9 mouse cellular contexts compared by ENCODE assay signal in the genomic region with DNA sequence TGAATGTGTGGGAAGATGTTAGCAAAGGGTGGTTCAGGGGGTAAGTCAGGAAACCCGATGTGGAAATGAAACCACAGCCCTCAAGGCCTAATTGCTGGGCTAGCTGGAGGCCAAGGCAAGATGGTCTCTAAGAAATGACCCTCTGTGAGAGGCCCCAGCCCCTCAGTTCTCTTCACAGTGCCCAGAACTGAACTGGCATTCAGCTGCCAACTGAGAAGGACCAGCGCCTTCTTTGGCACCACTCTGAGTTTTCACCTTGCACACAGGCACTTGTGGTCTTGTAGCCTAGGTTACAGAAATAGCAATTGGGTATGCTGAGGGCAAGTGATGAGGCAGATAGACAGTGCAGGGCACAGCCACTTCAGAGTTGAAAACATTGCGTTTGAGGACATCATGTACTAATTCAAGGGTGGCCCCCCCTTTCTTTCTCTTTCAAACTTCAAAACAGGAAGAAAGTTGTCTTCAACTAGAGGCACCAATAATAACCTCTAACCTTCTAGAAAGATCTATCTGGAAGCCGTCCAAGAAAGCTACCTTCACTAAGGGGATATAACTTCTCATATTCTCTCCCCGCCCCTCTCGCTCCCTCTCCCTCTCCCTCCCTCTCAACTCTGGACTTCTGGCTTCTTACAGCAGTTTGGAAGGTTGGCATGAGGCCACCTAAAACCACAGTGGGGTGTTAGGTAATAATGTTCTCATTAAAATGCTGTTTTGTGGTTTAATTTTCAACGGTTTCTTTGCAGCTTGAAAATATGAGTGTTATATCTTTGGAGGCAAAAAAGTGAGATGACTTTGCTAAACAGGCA. TPM values are rescaled to one million over a fixed set of nuclear protein-coding genes. Genes with fewer than 3 reads are reported as not detected.
A peak's percentile ranks its signal among the peaks of the same experiment; 100 is the strongest.
DNase-seq lines count a peak whose midpoint lies in the region; ATAC-seq and TF ChIP-seq lines count a peak whose summit lies in the region.
"Had no signal": no experiment of that assay in that cellular context is flagged by ENCODE, and none has a peak within 500 bp of the region (broad histone marks: within the 10 kb centered on the region; RNA-seq: fewer than 3 reads in every experiment).

No protein-coding gene starts in this region.

- no peak for ATAC-seq in kidney, embryonic 16.5 days (ENCODE audit: low FRiP score, low TSS enrichment)
- peak; percentile 84 for ATAC-seq in liver, postnatal 0 days
- no peak for ATAC-seq in neural tube, embryonic 15.5 days (ENCODE audit: low FRiP score)

- no peak overlapping the region for H3K4me2 ChIP-seq in kidney, embryonic 16.5 days (replicated peaks; ENCODE audit: low read depth, low read length)
- H3K4me2 ChIP-seq in liver, postnatal 0 days (ENCODE audit: low read depth, low read length): peak overlapping the region; percentile 30
- H3K4me2 ChIP-seq in neural tube, embryonic 15.5 days: no peak overlapping the region
- H3K4me2 ChIP-seq: limb, embryonic 12.5 days had no signal

- no peaks in the 10 kb centered on the region for H3K36me3 ChIP-seq in kidney, embryonic 16.5 days (ENCODE audit: insufficient read depth, low read length)
- H3K36me3 ChIP-seq in liver, postnatal 0 days (replicated peaks; ENCODE audit: insufficient read depth, low read length): no peaks in the 10 kb centered on the region
- H3K36me3 ChIP-seq in neural tube, embryonic 15.5 days: no peaks in the 10 kb centered on the region
- H3K36me3 ChIP-seq: limb, embryonic 12.5 days had no signal

- no peaks in the 10 kb centered on the region for H3K9me3 ChIP-seq in kidney, embryonic 16.5 days (ENCODE audit: low read length)
- no peaks in the 10 kb centered on the region for H3K9me3 ChIP-seq in liver, postnatal 0 days (ENCODE audit: low read length)
- no peaks in the 10 kb centered on the region for H3K9me3 ChIP-seq in neural tube, embryonic 15.5 days (replicated peaks)
- H3K9me3 ChIP-seq: limb, embryonic 12.5 days had no signal

- H3K4me3 ChIP-seq in kidney, embryonic 16.5 days (ENCODE audit: low read length): no peak overlapping the region
- no peak overlapping the region for H3K4me3 ChIP-seq in bone marrow macrophage, adult 2 months (ENCODE audit: insufficient read depth, low read length)
- H3K4me3 ChIP-seq in liver, postnatal 0 days (ENCODE audit: low read depth, low read length): no peak overlapping the region
- no peak overlapping the region for H3K4me3 ChIP-seq in neural tube, embryonic 15.5 days (replicated peaks)
- H3K4me3 ChIP-seq: limb, embryonic 12.5 days had no signal

- no peak for TF ChIP-seq CTCF in bone marrow macrophage, adult 2 months (IDR thresholded peaks at IDR 0.05; ENCODE audit: low read depth, low read length)
- no peak for TF ChIP-seq CTCF in liver, postnatal 0 days (IDR thresholded peaks at IDR 0.05; ENCODE audit: low read depth)

- no peaks in the 10 kb centered on the region for H3K4me1 ChIP-seq in kidney, embryonic 16.5 days (ENCODE audit: insufficient read depth, low read length)
- H3K4me1 ChIP-seq in bone marrow macrophage, adult 2 months (ENCODE audit: control insufficient read depth, insufficient read depth, low read length): peaks cover 26% of the 10 kb centered on the region
- peaks cover 27% of the 10 kb centered on the region for H3K4me1 ChIP-seq in liver, postnatal 0 days (ENCODE audit: insufficient read depth)
- 0 out of 2 replicates have a peak, but pooled peaks cover 5% of the 10 kb centered on the region for H3K4me1 ChIP-seq in neural tube, embryonic 15.5 days

- DNase-seq in kidney, adult 18-20 months: peak; percentile 33
- peak; percentile 54 for DNase-seq in liver, postnatal 0 days
- peak; percentile 50 to 72 for DNase-seq in spleen, postnatal 4 days (ENCODE audit: low spot score in 2 of 2)
- no peak for DNase-seq in gastrocnemius, postnatal 25 days
- no peak for DNase-seq in cerebellum, adult 11 months

- H3K27me3 ChIP-seq in kidney, embryonic 16.5 days (ENCODE audit: insufficient read depth, low read length): no peaks in the 10 kb centered on the region
- no peaks in the 10 kb centered on the region for H3K27me3 ChIP-seq in liver, postnatal 0 days (ENCODE audit: insufficient read depth, low read length)
- no peaks in the 10 kb centered on the region for H3K27me3 ChIP-seq in neural tube, embryonic 15.5 days (replicated peaks)
- H3K27me3 ChIP-seq: limb, embryonic 12.5 days had no signal

- no peak overlapping the region for H3K27ac ChIP-seq in kidney, embryonic 16.5 days (ENCODE audit: low read length)
- H3K27ac ChIP-seq in bone marrow macrophage, adult 2 months (ENCODE audit: insufficient read depth, low read depth, low read length): peak overlapping the region; percentile 81
- peak overlapping the region; percentile 88 for H3K27ac ChIP-seq in liver, postnatal 0 days (ENCODE audit: low read depth)
- no peak overlapping the region for H3K27ac ChIP-seq in neural tube, embryonic 15.5 days (replicated peaks)
- H3K27ac ChIP-seq: limb, embryonic 12.5 days had no signal

- peak; percentile 91 for TF ChIP-seq EP300 in liver, postnatal 0 days (IDR thresholded peaks at IDR 0.05; ENCODE audit: low read depth)

- no peak overlapping the region for H3K9ac ChIP-seq in kidney, embryonic 16.5 days (replicated peaks; ENCODE audit: low read length)
- H3K9ac ChIP-seq in liver, postnatal 0 days (replicated peaks): no peak overlapping the region
- H3K9ac ChIP-seq in neural tube, embryonic 15.5 days (replicated peaks): no peak overlapping the region
- H3K9ac ChIP-seq: limb, embryonic 12.5 days had no signal

- no peak for TF ChIP-seq POLR2A in bone marrow macrophage, adult 2 months (IDR thresholded peaks at IDR 0.05; ENCODE audit: borderline replicate concordance, low read depth, low read length)

- 55% methylated on average over 7 of the region's 7 CpGs for WGBS in kidney, embryonic 16.5 days
- WGBS in liver, postnatal 0 days (ENCODE audit: insufficient replicate concordance): 30% methylated on average over 7 of the region's 7 CpGs
- 81% methylated on average over 7 of the region's 7 CpGs for WGBS in neural tube, embryonic 15.5 days

RNA-seq across cellular contexts. Expression of a gene that starts 22.8 kb away (rescaled TPM):
- polyA plus RNA-seq in kidney, embryonic 16.5 days (2015; fragmentation: Nextera tagmentation; extraction: Ambion mirVana): 8.7 and 9.0 TPM in 2 replicates
- polyA plus RNA-seq in bone marrow macrophage, adult 2 months (2012; ENCODE audit: insufficient read depth, insufficient read length, missing spikeins): 259 and 262 TPM in 2 replicates
- polyA plus RNA-seq in liver, postnatal 0 days (2015; fragmentation: Nextera tagmentation; extraction: Ambion mirVana): 4.3 and 5.5 TPM in 2 replicates
- 4.2 and 5.5 TPM in 2 replicates for polyA plus RNA-seq in neural tube, embryonic 15.5 days (2015; fragmentation: Nextera tagmentation; extraction: Ambion mirVana)
- 1 to 10 TPM; 3.1 to 4.5 TPM for total RNA-seq in gastrocnemius, postnatal 25 days (2021)

Comparison
In these comparisons a context has a peak if more than half of its experiments do, and no peak if none do; other contexts are left out.
1. DNase-seq: peak in kidney, adult 18-20 months (single experiment), liver, postnatal 0 days (single experiment) and spleen, postnatal 4 days (2 of 2); none in gastrocnemius, postnatal 25 days (single experiment) and cerebellum, adult 11 months (single experiment).
2. H3K27ac ChIP-seq: peak in bone marrow macrophage, adult 2 months (single experiment) and liver, postnatal 0 days (single experiment); none in kidney, embryonic 16.5 days (single experiment) and neural tube, embryonic 15.5 days (single experiment).
3. RNA of a gene that starts 22.8 kb away (polyA plus RNA-seq): 259 to 262 TPM in bone marrow macrophage, adult 2 months; 8.7 to 9.0 TPM in kidney, embryonic 16.5 days, 4.3 to 5.5 TPM in liver, postnatal 0 days and 4.2 to 5.5 TPM in neural tube, embryonic 15.5 days; every median in the first group is over 10 times any median in the second.